Mouse (Mus musculus): Measurements from ENCODE around the gene Pmm1.
"Not testable (repeated sequence)": the region's sequence is repeated elsewhere in the genome, so short reads cannot be mapped to it uniquely, and the experiment has no call there.

Gene Pmm1

GRCm38 (mm10) chr15:81960171-81961077 is at the start of gene Pmm1:
Gene Pmm1 (minus strand): TSS chr15:81960930.
- DNase-seq (ENCODE audit: extremely low spot score, low spot score): peak; percentile 99

DNA sequence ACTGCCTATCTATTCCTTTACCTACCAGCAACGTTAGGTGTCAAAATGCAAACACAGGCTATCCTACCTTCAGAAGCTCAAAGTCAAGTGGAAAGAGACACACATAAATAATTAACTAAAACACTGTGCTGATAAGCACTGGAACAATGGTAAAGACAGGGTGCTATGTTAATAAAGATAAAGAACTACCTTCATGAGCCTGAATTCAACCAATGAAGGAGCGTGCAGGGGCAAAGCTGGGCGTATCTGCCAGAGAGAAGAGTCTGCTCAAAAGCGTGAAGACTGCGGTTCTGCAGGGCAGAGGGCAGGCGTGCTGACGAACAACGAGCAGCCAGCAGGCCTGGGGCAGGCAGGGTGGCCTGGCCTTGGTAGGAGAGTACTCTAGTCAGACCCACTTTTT is 43.5 kb upstream of the Pmm1 start:
- DNase-seq (ENCODE audit: extremely low spot score, low spot score): no peak

- DNase-seq (ENCODE audit: extremely low spot score, low spot score): no peak
Observed at GRCm38 (mm10) chr15:81993992-81994391, 33.3 kb upstream of the Pmm1 start.

DNA sequence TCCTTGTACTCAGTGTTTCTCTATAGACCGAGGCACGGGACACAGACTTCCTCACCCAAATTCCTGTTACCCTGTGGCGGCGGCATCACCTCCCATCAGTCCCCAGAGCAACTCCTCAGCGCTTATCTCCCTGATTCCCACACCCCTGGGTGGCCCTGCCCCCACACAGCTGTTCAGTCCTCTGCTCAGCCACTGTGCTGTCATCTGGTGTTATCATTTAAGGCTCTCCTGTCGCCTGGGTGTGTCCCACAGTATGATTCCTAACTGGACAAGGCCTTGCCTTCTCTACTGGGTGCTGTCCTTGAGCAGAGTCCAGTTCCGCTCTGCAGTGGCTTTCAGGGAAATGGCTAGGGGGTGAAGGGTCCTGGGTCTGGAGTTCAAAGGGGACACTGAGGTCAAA is 29.8 kb upstream of the Pmm1 start:
- no peak for DNase-seq (ENCODE audit: extremely low spot score, low spot score)

DNA sequence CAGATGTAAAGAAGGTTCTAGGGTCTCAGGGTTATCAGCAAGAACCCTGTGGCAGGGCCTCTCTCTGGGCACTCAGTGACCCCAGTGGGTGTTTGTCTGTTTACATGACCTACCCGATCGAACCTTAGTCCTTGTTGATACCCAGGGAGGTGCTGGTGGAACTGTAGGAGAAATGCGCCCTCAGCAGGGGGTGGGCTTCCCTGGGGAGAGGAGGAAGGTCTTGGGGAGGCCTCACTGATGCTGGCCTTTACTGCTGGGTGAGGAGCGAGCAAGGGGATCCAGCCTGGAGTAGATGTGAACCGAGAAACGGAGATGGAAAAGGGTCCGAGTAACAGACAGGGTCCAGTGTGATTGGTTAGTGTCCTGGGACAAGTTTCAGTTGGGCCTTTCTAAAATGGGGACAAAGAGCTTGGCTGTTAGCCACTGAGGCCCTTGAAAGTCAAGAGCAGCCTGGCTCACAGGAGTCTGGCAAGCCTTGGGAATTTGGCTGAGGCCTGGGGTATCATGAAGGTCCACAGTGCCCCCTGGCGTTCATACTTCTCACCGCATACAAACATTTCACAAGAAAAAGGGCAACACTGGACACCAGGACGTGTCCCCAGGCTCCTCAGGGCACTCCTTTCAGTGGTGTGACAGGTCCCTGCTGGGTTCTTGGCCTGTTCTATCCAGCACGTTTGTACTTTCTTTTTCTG is 28.8 kb upstream of the Pmm1 start:
- DNase-seq (ENCODE audit: extremely low spot score, low spot score): peak; percentile 86

- no peak for DNase-seq (ENCODE audit: extremely low spot score, low spot score)
Observed at GRCm38 (mm10) chr15:81987646-81988045, 26.9 kb upstream of the Pmm1 start, which contains the start of gene Xrcc6. Gene Xrcc6 (plus strand): TSS chr15:81987835.

- DNase-seq (ENCODE audit: extremely low spot score, low spot score): no peak
Observed at GRCm38 (mm10) chr15:81985267-81986161, 24.8 kb upstream of the Pmm1 start.

- no peak for DNase-seq (ENCODE audit: extremely low spot score, low spot score)
Observed at GRCm38 (mm10) chr15:81982173-81982572, 21.4 kb upstream of the Pmm1 start.

DNA sequence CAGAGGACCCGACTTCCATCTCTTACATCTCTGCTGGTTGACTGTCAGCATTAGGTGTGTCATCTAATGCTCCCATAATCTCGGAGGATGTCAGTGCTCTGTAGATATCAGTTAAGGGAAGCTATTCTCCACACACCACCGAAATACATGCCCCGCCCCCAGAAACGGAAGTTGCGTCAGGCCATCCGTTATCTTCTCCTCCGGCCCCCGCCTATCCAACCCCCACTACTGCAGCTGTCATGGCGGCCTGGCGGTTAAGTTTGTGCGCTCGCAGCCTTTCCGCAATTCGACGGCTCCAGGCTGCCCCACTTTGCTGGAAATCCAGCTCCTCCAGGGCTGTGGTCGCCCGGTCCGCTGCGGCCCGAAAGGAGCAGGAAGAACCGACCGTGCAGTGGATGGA is 19.6 kb upstream of the Pmm1 start, which contains the start of gene 1700029P11Rik:
Gene 1700029P11Rik, plus strand, starts transcription at position 220 of the 400 bp plus-strand sequence.
- no peak for DNase-seq (ENCODE audit: extremely low spot score, low spot score)

- not testable (repeated sequence) for DNase-seq (ENCODE audit: extremely low spot score, low spot score)
Observed at GRCm38 (mm10) chr15:81975156-81975555, 14.4 kb upstream of the Pmm1 start.

GRCm38 (mm10) chr15:81970498-81970897 is 9.8 kb upstream of the Pmm1 start:
- not testable (repeated sequence) for DNase-seq (ENCODE audit: extremely low spot score, low spot score)

DNA sequence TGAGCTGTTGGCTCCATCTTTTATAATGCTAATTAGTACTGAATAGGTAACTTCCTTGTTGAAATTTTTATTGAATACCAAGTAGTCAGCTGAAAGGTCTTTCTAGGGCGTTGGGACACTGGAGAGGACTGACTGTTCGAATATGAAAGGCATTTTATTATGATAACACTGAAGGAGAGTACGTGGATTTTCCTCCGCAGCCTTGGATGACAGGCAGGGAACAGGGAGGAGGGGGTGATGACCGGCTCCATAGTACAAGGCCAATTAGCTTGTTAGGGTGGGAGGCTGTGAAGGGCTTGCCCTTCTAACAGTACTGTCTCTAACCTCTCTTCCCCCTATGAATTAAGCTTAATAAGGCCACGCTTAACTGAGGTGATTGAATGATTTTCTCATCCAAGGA is 8.9 kb upstream of the Pmm1 start:
- not testable (repeated sequence) for DNase-seq (ENCODE audit: extremely low spot score, low spot score)

- no peak for DNase-seq (ENCODE audit: extremely low spot score, low spot score)
Observed at GRCm38 (mm10) chr15:81969173-81969572, 8.4 kb upstream of the Pmm1 start.

DNA sequence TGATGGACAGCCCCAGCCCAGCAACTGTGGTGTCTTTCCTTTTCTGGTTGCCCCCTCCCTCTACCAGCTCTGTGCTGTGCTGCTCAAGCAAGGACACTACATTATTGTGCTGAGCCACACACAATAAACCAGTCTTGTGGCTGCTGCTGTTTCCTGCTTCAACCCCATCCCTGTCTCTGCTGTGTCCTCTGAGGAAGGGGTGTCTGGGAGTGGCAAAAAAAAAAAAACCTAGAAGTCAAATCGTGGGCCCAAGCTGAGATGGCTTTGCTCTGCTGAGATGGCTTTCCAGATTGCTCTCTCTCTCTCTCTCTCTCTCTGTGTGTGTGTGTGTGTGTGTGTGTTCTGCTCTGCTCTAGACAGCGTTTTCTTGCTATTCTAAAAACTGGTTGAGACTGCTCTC is 7.7 kb upstream of the Pmm1 start:
- DNase-seq (ENCODE audit: extremely low spot score, low spot score): no peak

DNA sequence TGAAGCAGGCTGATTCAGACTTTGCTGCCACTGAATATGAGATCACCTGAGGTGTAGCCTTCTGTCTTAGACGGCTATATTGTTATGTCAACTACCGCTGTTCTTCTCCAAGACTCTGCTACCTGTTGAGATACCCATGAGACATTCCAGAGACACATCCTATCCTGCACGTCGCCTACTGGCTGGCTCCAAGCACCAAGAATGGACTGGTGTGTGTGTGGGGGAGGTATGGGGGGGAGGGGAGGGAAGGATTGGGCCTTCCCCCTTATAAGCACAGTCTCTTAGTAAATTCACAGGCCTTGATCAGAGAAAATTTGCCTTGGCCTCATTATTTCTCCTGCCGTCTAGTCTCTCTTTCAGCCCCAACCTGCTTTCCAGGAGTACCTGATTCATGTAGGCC is 7.1 kb upstream of the Pmm1 start:
- DNase-seq (ENCODE audit: extremely low spot score, low spot score): no peak

DNA sequence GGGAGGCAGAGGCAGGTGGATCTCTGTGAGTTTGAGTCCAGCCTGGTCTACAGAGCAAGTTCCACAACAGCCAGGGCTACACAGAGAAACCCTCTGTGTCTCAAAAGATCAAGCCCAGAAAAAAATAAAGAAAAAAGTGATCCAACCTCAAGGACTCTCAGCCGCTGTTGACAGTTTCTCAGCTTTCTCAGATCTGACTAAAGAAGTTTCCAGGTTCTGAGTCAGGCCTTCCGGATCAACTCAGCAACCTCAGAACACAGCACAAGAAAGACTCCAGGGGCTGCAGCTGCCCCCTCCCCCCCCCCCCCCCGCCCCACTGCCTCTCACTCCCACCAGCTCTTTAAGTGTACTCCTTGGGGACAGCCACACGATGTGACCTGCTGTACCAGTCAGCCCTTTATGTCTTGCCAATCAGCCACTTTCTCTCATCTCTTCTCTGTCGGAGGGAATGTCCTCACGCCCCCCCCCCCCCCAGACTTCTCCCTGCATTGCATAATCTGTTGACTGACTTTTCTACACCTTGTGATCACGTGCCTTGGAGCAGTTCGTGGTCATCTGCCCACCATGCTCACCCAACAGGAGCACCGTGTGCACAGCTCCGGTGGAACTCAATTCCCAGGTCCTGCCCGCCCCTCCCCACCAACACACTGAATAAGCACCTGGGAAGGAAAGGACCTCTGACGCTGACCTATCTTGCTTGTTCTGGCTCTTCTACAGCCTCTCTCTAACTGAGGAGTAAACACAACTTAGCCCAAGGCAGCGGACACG is 5.5 kb upstream of the Pmm1 start:
- no peak for DNase-seq (ENCODE audit: extremely low spot score, low spot score)

DNA sequence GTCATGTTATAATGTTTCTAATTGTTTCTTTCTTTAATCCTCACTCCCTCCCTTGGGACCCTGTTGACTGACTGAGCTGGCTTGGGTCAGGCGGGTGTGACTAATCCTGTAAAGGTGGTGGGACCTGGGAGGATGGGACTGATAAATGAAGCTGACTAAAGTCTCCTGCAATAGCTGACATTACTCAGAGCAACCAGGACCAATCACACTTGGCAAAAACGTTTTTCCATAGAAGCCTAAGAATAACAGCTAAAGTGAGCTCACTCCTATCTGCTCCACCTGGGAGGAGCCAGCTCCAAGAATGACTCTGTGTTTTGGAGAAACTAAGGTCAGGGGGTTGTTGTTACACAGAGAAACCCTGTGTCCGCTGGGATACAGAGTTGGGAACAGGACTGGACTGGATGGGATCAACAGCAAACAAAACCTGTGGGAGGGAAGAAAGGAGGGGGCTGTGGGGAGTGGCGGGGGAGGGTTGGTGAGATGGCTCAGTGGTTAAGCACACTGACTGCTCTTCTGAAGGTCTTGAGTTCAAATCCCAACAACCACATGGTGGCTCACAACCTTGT is 4.3 kb upstream of the Pmm1 start:
- no peak for DNase-seq (ENCODE audit: extremely low spot score, low spot score)

- DNase-seq (ENCODE audit: extremely low spot score, low spot score): no peak
Observed at GRCm38 (mm10) chr15:81964262-81964661, 3.5 kb upstream of the Pmm1 start.

- no peak for DNase-seq (ENCODE audit: extremely low spot score, low spot score)
Observed at GRCm38 (mm10) chr15:81961078-81961451, 335 bp upstream of the Pmm1 start.

DNA sequence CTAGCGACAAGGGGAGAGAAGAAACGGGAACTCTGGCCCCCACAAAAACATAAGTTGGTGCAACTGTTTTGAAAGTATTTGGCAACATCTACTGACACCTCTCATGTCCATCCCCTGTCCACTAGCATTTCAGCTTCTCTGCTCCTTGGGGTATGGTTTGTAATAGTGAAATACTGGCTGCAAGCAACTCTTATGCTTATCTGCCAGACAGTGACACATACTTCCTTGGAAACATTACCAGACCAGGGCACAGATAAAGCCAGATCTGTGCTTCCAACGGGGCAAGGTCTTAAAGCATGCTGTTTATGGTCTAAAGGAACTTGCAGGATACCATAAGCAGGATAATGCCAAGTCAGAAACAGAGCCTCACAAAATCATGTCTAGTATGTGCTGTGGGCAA is 1.8 kb downstream of the Pmm1 start:
- DNase-seq (ENCODE audit: extremely low spot score, low spot score): no peak

Data from neural tube, embryonic 10.5 days (tissue).